Mouse (Mus musculus) common myeloid progenitor, adult 5-6 weeks (primary cell): ENCODE measurements at regions not wholly inside any gene's neighbourhood (a gene's known extent, or its start where the extent isn't known, plus 50 kb on each side); places are given as distances from the start of the nearest gene placed in this dataset.

Experiments
- ATAC-seq: replicated peaks from 2 replicates; pipeline ENCODE4 v1.8.0; 2016; ENCODE audit warnings: low read depth, mild to moderate bottlenecking, moderate TSS enrichment, inconsistent platforms; ENCODE audit not compliant: poor library complexity, severe bottlenecking

- ATAC-seq: no peak
These were observed 53.0 kb downstream of the Gadd45g start for GRCm38 (mm10) chr13:51899319-51900042.

- no peak for ATAC-seq
These were observed 53.6 kb downstream of the Gadd45g start for GRCm38 (mm10) chr13:51900043-51900440.

- peak; percentile 25; the same call in 1 of the 2 replicates for ATAC-seq
These were observed 56.2 kb downstream of the Gadd45g start for GRCm38 (mm10) chr13:51902482-51903285.

GRCm38 (mm10) chr13:51903324-51903939 is 57.0 kb downstream of the Gadd45g start:
- peak; percentile 39; the same call in 1 of the 2 replicates for ATAC-seq

GRCm38 (mm10) chr13:51905270-51905669 is 58.8 kb downstream of the Gadd45g start:
- ATAC-seq: no peak

GRCm38 (mm10) chr13:51906103-51906502 is 59.6 kb downstream of the Gadd45g start:
- no peak for ATAC-seq

- peak; percentile 57; the same call in 1 of the 2 replicates for ATAC-seq
These were observed 62.0 kb downstream of the Gadd45g start for GRCm38 (mm10) chr13:51908514-51908913.

GRCm38 (mm10) chr13:51911296-51911998 is 65.0 kb downstream of the Gadd45g start:
- ATAC-seq: no peak

- no peak for ATAC-seq
These were observed 66.0 kb downstream of the Gadd45g start for GRCm38 (mm10) chr13:51912477-51912876.

- ATAC-seq: no peak
These were observed 66.5 kb downstream of the Gadd45g start for GRCm38 (mm10) chr13:51912994-51913393.

- no peak for ATAC-seq
These were observed 70.3 kb downstream of the Gadd45g start for GRCm38 (mm10) chr13:51916666-51917240.

- no peak for ATAC-seq
These were observed 71.2 kb downstream of the Gadd45g start for GRCm38 (mm10) chr13:51917658-51918057.

GRCm38 (mm10) chr13:51918108-51918507 is 71.6 kb downstream of the Gadd45g start:
- ATAC-seq: no peak

- no peak for ATAC-seq
These were observed 72.3 kb downstream of the Gadd45g start for GRCm38 (mm10) chr13:51918781-51919170.

- ATAC-seq: no peak
These were observed 72.8 kb downstream of the Gadd45g start for GRCm38 (mm10) chr13:51919171-51919793.

GRCm38 (mm10) chr13:51919937-51920336 is 73.5 kb downstream of the Gadd45g start:
- ATAC-seq: no peak

- ATAC-seq: no peak
These were observed 74.3 kb downstream of the Gadd45g start for GRCm38 (mm10) chr13:51920511-51921351.

- no peak for ATAC-seq
These were observed 75.1 kb downstream of the Gadd45g start for GRCm38 (mm10) chr13:51921550-51921949.

- no peak for ATAC-seq
These were observed 80.3 kb downstream of the Gadd45g start for GRCm38 (mm10) chr13:51926764-51927163.
